Mouse (Mus musculus): ENCODE results near the gene Dph2.

Dph2 gene

GRCm38 (mm10) chr4:117878703-117879102 lies 13.1 kb downstream of the Dph2 start:
- DNase-seq (ENCODE audit: inconsistent age in 2 of 2, low spot score in 1 of 2): no peak

- no peak for DNase-seq (ENCODE audit: inconsistent age in 2 of 2, low spot score in 1 of 2)
Measured at GRCm38 (mm10) chr4:117878301-117878700, 13.5 kb downstream of the Dph2 start.

GRCm38 (mm10) chr4:117873615-117874014 lies 18.2 kb downstream of the Dph2 start:
- DNase-seq (ENCODE audit: inconsistent age in 2 of 2, low spot score in 1 of 2): peak in 1 of 2 experiments; percentile 69

- DNase-seq (ENCODE audit: inconsistent age in 2 of 2, low spot score in 1 of 2): peak in 1 of 2 experiments; percentile 68
Measured at GRCm38 (mm10) chr4:117872471-117872886, 19.4 kb downstream of the Dph2 start, which contains the start of gene Ccdc24. Gene Ccdc24 (minus strand): TSS chr4:117872557.

GRCm38 (mm10) chr4:117871787-117872186 lies 20.0 kb downstream of the Dph2 start:
- DNase-seq (ENCODE audit: inconsistent age in 2 of 2, low spot score in 1 of 2): peak in 1 of 2 experiments; percentile 33

GRCm38 (mm10) chr4:117870437-117870836 lies 21.4 kb downstream of the Dph2 start:
- no peak for DNase-seq (ENCODE audit: inconsistent age in 2 of 2, low spot score in 1 of 2)

- DNase-seq (ENCODE audit: inconsistent age in 2 of 2, low spot score in 1 of 2): no peak
Measured at GRCm38 (mm10) chr4:117869317-117869716, 22.5 kb downstream of the Dph2 start.

GRCm38 (mm10) chr4:117867823-117868222 lies 24.0 kb downstream of the Dph2 start:
- DNase-seq (ENCODE audit: inconsistent age in 2 of 2, low spot score in 1 of 2): peak; percentile 60 to 80

GRCm38 (mm10) chr4:117867000-117867399 lies 24.8 kb downstream of the Dph2 start:
- DNase-seq (ENCODE audit: inconsistent age in 2 of 2, low spot score in 1 of 2): no peak

GRCm38 (mm10) chr4:117866083-117866482 lies 25.7 kb downstream of the Dph2 start:
- DNase-seq (ENCODE audit: inconsistent age in 2 of 2, low spot score in 1 of 2): peak; percentile 92 to 96

GRCm38 (mm10) chr4:117862823-117863222 lies 29.0 kb downstream of the Dph2 start:
- peak; percentile 50 to 70 for DNase-seq (ENCODE audit: inconsistent age in 2 of 2, low spot score in 1 of 2)

- DNase-seq (ENCODE audit: inconsistent age in 2 of 2, low spot score in 1 of 2): no peak
Measured at GRCm38 (mm10) chr4:117860570-117860969, 31.3 kb downstream of the Dph2 start.

- peak; percentile 64 to 82 for DNase-seq (ENCODE audit: inconsistent age in 2 of 2, low spot score in 1 of 2)
Measured at GRCm38 (mm10) chr4:117858794-117859193, 33.0 kb downstream of the Dph2 start.

GRCm38 (mm10) chr4:117855146-117855545 lies 36.7 kb downstream of the Dph2 start:
- no peak for DNase-seq (ENCODE audit: inconsistent age in 2 of 2, low spot score in 1 of 2)

GRCm38 (mm10) chr4:117852152-117852868 lies 39.5 kb downstream of the Dph2 start:
- DNase-seq (ENCODE audit: inconsistent age in 2 of 2, low spot score in 1 of 2): no peak

- no peak for DNase-seq (ENCODE audit: inconsistent age in 2 of 2, low spot score in 1 of 2)
Measured at GRCm38 (mm10) chr4:117850871-117851270, 41.0 kb downstream of the Dph2 start.

- DNase-seq (ENCODE audit: inconsistent age in 2 of 2, low spot score in 1 of 2): no peak
Measured at GRCm38 (mm10) chr4:117850176-117850575, 41.7 kb downstream of the Dph2 start.

- DNase-seq (ENCODE audit: inconsistent age in 2 of 2, low spot score in 1 of 2): peak in 1 of 2 experiments; percentile 17
Measured at GRCm38 (mm10) chr4:117849506-117849905, 42.3 kb downstream of the Dph2 start.

- DNase-seq (ENCODE audit: inconsistent age in 2 of 2, low spot score in 1 of 2): peak in 1 of 2 experiments; percentile 18
Measured at GRCm38 (mm10) chr4:117849063-117849462, 42.8 kb downstream of the Dph2 start.

- peak in 1 of 2 experiments; percentile 40 for DNase-seq (ENCODE audit: inconsistent age in 2 of 2, low spot score in 1 of 2)
Measured at GRCm38 (mm10) chr4:117847011-117847410, 44.8 kb downstream of the Dph2 start.

- DNase-seq (ENCODE audit: inconsistent age in 2 of 2, low spot score in 1 of 2): no peak
Measured at GRCm38 (mm10) chr4:117846261-117846660, 45.6 kb downstream of the Dph2 start.

GRCm38 (mm10) chr4:117845316-117845715 lies 46.5 kb downstream of the Dph2 start:
- DNase-seq (ENCODE audit: inconsistent age in 2 of 2, low spot score in 1 of 2): no peak

GRCm38 (mm10) chr4:117844467-117844866 lies 47.4 kb downstream of the Dph2 start:
- DNase-seq (ENCODE audit: inconsistent age in 2 of 2, low spot score in 1 of 2): peak in 1 of 2 experiments; percentile 60
